In the genomic region with DNA sequence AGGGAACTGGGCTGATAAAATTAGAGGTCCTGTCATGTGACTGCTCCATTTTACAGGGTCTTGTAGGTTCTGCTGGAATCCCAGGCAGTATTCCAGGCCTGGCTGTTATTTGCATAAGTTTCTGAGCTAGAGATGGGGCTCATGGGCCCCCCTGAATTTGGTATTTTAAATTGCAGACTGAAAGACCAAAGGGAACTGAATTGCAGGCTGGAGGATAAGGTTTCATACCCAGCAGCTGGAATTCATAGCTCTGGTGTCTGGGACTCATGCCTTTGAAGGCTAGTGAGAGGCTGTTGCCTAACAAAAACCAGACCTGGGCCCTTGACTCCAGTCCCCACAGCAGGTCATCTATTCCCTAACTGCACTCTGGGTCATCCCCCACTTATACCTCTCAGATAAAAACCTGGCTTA, we compare ENCODE assay signal across 8 mouse cellular contexts. TPM values are rescaled to one million over a fixed set of nuclear protein-coding genes. Genes with fewer than 3 reads are reported as not detected.
DNase-seq lines count a peak whose midpoint lies in the region; ATAC-seq and TF ChIP-seq lines count a peak whose summit lies in the region.
"Had no signal": no experiment of that assay in that cellular context is flagged by ENCODE, and none has a peak within 500 bp of the region (broad histone marks: within the 10 kb centered on the region; RNA-seq: fewer than 3 reads in every experiment).

No protein-coding gene starts in this region.

- no peak overlapping the region for H3ac ChIP-seq in C2C12 (ENCODE audit: control insufficient read depth, insufficient read length, low read depth)

- DNase-seq in brain, embryonic 14.5 days (ENCODE audit: low read depth): peak; percentile 48
- DNase-seq in heart, adult 8-10 months (ENCODE audit: low spot score): peak; percentile 62
- DNase-seq in limb, embryonic 14.5 days (ENCODE audit: low spot score): peak; percentile 86
- no peak for DNase-seq in liver, postnatal 0 days
- DNase-seq in kidney, postnatal 4 days: no peak
- DNase-seq: gastrocnemius, postnatal 25 days had no signal

- H3K27ac ChIP-seq in limb, embryonic 14.5 days (replicated peaks; ENCODE audit: low read depth, low read length): peak overlapping the region; percentile 67
- H3K27ac ChIP-seq in liver, postnatal 0 days (ENCODE audit: low read depth): no peak overlapping the region
- H3K27ac ChIP-seq in kidney, embryonic 14.5 days (ENCODE audit: low read depth, low read length): no peak overlapping the region

- no peak for TF ChIP-seq EP300 in liver, postnatal 0 days (IDR thresholded peaks at IDR 0.05; ENCODE audit: low read depth)

- no peaks in the 10 kb centered on the region for H3K9me3 ChIP-seq in limb, embryonic 14.5 days (ENCODE audit: control insufficient read depth, low read length)
- no peaks in the 10 kb centered on the region for H3K9me3 ChIP-seq in liver, postnatal 0 days (ENCODE audit: low read length)
- H3K9me3 ChIP-seq in kidney, embryonic 14.5 days (ENCODE audit: control insufficient read depth, low read length): no peaks in the 10 kb centered on the region

- TF ChIP-seq POLR2A in brain, embryonic 14.5 days (IDR thresholded peaks at IDR 0.05; ENCODE audit: borderline replicate concordance, extremely low read depth, insufficient read depth, insufficient read length, poor library complexity, severe bottlenecking): no peak
- TF ChIP-seq POLR2A in limb, embryonic 14.5 days (IDR thresholded peaks at IDR 0.05; ENCODE audit: borderline replicate concordance, extremely low read depth, insufficient read depth, insufficient read length): no peak

- H3K79me2 ChIP-seq in C2C12 (ENCODE audit: control insufficient read depth, insufficient read depth): no peaks in the 10 kb centered on the region

- H3K4me3 ChIP-seq in C2C12 (ENCODE audit: insufficient read depth, poor library complexity, severe bottlenecking): no peak overlapping the region
- no peak overlapping the region for H3K4me3 ChIP-seq in limb, embryonic 14.5 days (replicated peaks; ENCODE audit: low read length)
- H3K4me3 ChIP-seq in liver, postnatal 0 days (ENCODE audit: low read depth, low read length): no peak overlapping the region
- H3K4me3 ChIP-seq in kidney, embryonic 14.5 days (ENCODE audit: low read length): no peak overlapping the region

- no peak overlapping the region for H3K4me2 ChIP-seq in limb, embryonic 14.5 days (replicated peaks; ENCODE audit: low read depth, low read length, severe bottlenecking)
- H3K4me2 ChIP-seq in liver, postnatal 0 days (ENCODE audit: low read depth, low read length): no peak overlapping the region
- H3K4me2 ChIP-seq in kidney, embryonic 14.5 days (replicated peaks; ENCODE audit: low read depth, low read length): no peak overlapping the region

- H3K79me3 ChIP-seq in C2C12 (ENCODE audit: low read depth): no peaks in the 10 kb centered on the region

- TF ChIP-seq CTCF in C2C12 (IDR thresholded peaks at IDR 0.05; ENCODE audit: control insufficient read depth, insufficient read depth, insufficient read length): no peak
- TF ChIP-seq CTCF in brain, embryonic 14.5 days (IDR thresholded peaks at IDR 0.05; ENCODE audit: borderline replicate concordance, extremely low read depth, insufficient read depth, insufficient read length): no peak
- TF ChIP-seq CTCF in liver, postnatal 0 days (IDR thresholded peaks at IDR 0.05; ENCODE audit: low read depth): no peak

- H3K36me3 ChIP-seq in C2C12 (ENCODE audit: control insufficient read depth, insufficient read depth): no peaks in the 10 kb centered on the region
- no peaks in the 10 kb centered on the region for H3K36me3 ChIP-seq in limb, embryonic 14.5 days (ENCODE audit: control insufficient read depth, insufficient read depth, low read length)
- H3K36me3 ChIP-seq in liver, postnatal 0 days (replicated peaks; ENCODE audit: insufficient read depth, low read length): no peaks in the 10 kb centered on the region
- no peaks in the 10 kb centered on the region for H3K36me3 ChIP-seq in kidney, embryonic 14.5 days (ENCODE audit: control insufficient read depth, insufficient read depth, low read length)

- H3K27me3 ChIP-seq in C2C12 (ENCODE audit: control insufficient read depth, insufficient read depth, insufficient read length): no peaks in the 10 kb centered on the region
- H3K27me3 ChIP-seq in limb, embryonic 14.5 days (ENCODE audit: control insufficient read depth, insufficient read depth, low read length): no peaks in the 10 kb centered on the region
- no peaks in the 10 kb centered on the region for H3K27me3 ChIP-seq in liver, postnatal 0 days (ENCODE audit: insufficient read depth, low read length)
- H3K27me3 ChIP-seq in kidney, embryonic 14.5 days (ENCODE audit: control insufficient read depth, insufficient read depth, low read length): no peaks in the 10 kb centered on the region

- peaks cover 19% of the 10 kb centered on the region for H3K4me1 ChIP-seq in limb, embryonic 14.5 days (ENCODE audit: control insufficient read depth, insufficient read depth, low read length)
- no peaks in the 10 kb centered on the region; the same call in 1 of the 2 replicates for H3K4me1 ChIP-seq in liver, postnatal 0 days (ENCODE audit: insufficient read depth)
- H3K4me1 ChIP-seq in kidney, embryonic 14.5 days (ENCODE audit: control insufficient read depth, insufficient read depth, low read length): no peaks in the 10 kb centered on the region

- peak; percentile 92 for ATAC-seq in limb, embryonic 14.5 days (ENCODE audit: low FRiP score, low read depth)
- ATAC-seq in liver, postnatal 0 days: no peak
- no peak for ATAC-seq in kidney, embryonic 14.5 days (ENCODE audit: low FRiP score, low TSS enrichment)

- no peak overlapping the region for H3K9ac ChIP-seq in limb, embryonic 14.5 days (ENCODE audit: low read depth, low read length, severe bottlenecking)
- no peak overlapping the region for H3K9ac ChIP-seq in liver, postnatal 0 days (replicated peaks)
- H3K9ac ChIP-seq in kidney, embryonic 14.5 days (ENCODE audit: low read depth, low read length): no peak overlapping the region

TF ChIP-seq in C2C12, 6 proteins besides CTCF, POLR2A, EP300 and RAD21:
- TF ChIP-seq FOSL1 (IDR thresholded peaks at IDR 0.05; ENCODE audit: insufficient read depth, low read length, poor library complexity, severe bottlenecking) (no peak), CEBPB (IDR thresholded peaks at IDR 0.05; ENCODE audit: low read depth) (no peak), USF1 (IDR thresholded peaks at IDR 0.05; ENCODE audit: low read depth) (peak; percentile 4), MAX (IDR thresholded peaks at IDR 0.05) (no peak)

RNA-seq across cellular contexts. Expression of a gene that starts 45.6 kb away (rescaled TPM):
- polyA plus RNA-seq in C2C12 (2012; fragmentation: generic; extraction: Trizol): 1.1 TPM
- polyA plus RNA-seq in brain, embryonic 14.5 days (2012; rRNA removed): 5.3 and 5.7 TPM in 2 replicates
- total RNA-seq in heart, adult 8-10 months (2022): 10 to 100 TPM; 16.6 to 24.4 (median 20.6) TPM
- 10.6 and 11.3 TPM in 2 replicates for polyA plus RNA-seq in limb, embryonic 14.5 days (2012; rRNA removed)
- polyA plus RNA-seq in limb, embryonic 14.5 days (2014; fragmentation: Nextera tagmentation; extraction: Ambion mirVana): 17.2 and 18.6 TPM in 2 replicates
- 7.6 and 7.8 TPM in 2 replicates for polyA plus RNA-seq in liver, postnatal 0 days (2015; fragmentation: Nextera tagmentation; extraction: Ambion mirVana)
- polyA plus RNA-seq in kidney, embryonic 14.5 days (2014; fragmentation: Nextera tagmentation; extraction: Ambion mirVana): 2.6 and 6.1 TPM in 2 replicates

Comparison
In these comparisons a context has a peak if more than half of its experiments do, and no peak if none do; other contexts are left out.
1. DNase-seq: peak in brain, embryonic 14.5 days (single experiment), heart, adult 8-10 months (single experiment) and limb, embryonic 14.5 days (single experiment); none in liver, postnatal 0 days (single experiment) and kidney, postnatal 4 days (0 of 2).